Mouse (Mus musculus): Measurements from ENCODE around the gene Gm33543.

GRCm38 (mm10) chr10:95795500-95795899 lies 47.2 kb downstream of the Gm33543 start:
- TF ChIP-seq POLR2A (IDR thresholded peaks at IDR 0.05; ENCODE audit: low read depth, low read length) (no peak), CTCF (IDR thresholded peaks at IDR 0.05; ENCODE audit: extremely low read depth, insufficient read depth, insufficient read length, insufficient replicate concordance) (no peak)
